Mouse (Mus musculus) kidney, adult 2 months (tissue): ENCODE measurements around the gene Tm9sf2.

Source experiments
- CTCF ChIP-seq: fragments of 200-500 bp; conservative IDR thresholded peaks from 2 replicates; pipeline ENCODE4 v1.5.1; 2011; ENCODE audit warnings: low read depth, mild to moderate bottlenecking, control low read depth, low read length, moderate library complexity, mixed read lengths; ENCODE audit not compliant: insufficient read depth, insufficient read length
- POLR2A ChIP-seq: fragments of 200-500 bp; IDR thresholded peaks from one replicate; pipeline ENCODE4 v1.6.1; 2011; ENCODE audit warnings: low read depth, low read length, control low read depth

DNA sequence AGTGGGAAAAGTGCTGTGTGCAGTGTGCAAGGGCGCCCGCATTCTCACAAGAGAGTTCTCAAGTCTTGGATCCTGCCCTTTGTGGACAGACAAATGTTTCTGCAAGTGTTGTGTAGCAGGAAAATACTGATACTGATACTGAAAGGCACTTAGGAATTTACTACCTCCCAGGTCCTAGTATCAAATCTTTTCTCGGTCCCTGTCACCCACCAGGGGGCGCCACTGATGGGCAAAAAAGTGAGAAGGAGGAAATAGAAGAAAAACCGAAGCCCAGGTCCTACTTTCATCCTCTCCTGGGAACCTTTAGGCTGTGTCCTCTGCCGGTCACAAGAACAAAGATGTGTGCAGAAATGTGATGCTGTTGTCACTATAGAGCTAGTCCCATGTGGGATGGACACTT lies 27.4 kb upstream of the Tm9sf2 start:
- peak; percentile 68 for TF ChIP-seq CTCF
- no peak for TF ChIP-seq POLR2A
